Mouse (Mus musculus) spleen, postnatal 10 days (tissue): ENCODE measurements around the gene Dnlz.

Experiments
- DNase-seq, 2 experiments: peaks; one replicate each; pipeline ENCODE4 v3.0.0; 2021 to 2022; ENCODE audit warnings: low spot score in 2 of 2

Dnlz gene

DNA sequence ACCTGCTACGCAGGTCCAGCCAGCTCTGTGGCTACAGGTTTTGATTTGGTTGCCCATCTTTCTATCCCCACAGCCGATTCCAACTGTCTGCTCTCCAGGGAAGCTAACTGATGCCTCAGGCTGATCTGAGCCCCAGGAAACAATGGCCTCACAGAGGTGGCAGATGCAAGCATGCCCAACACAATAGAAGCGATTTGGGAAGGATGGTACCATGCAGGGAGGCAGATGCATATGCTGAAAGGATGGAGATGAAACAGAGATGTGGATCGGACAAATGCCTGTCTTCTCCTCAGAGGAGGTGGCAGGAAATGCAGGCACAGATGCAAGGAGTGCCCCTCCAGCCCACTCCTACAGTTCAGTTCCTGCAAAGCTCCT lies 53.1 kb downstream of the Dnlz start:
- no peak for DNase-seq

DNA sequence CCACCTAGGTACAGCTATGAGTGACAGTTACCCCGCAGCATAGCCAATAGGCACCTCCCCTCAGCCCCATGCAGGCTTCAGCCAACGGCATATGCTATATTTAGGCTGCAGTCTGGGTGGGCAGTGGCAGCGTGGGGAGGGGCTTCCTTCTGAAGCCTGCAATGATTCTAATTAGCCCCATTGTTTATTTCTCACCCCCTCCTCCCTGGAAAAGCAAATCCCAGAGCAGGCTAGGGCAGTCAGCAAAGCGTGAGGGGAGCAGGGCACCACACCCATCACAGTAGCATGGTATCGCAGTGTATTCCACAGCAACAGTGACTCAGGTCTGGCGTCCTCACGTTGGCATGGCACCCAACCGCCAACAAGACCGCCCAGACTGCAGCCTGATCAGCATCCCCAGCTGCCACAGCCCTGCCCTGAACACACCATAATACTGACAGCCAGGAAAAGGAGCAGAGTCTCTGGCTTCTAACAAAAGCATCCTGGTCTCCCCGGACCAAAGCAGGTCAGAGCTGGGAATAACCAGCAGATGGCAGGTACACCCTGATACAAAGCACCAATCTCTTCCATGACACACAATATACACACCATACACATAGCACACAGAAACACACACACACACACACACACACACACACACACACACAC lies 53.6 kb downstream of the Dnlz start:
- no peak for DNase-seq
